Mouse (Mus musculus) hindbrain, embryonic 11.5 days (tissue): Measurements from ENCODE around the gene Washc1. TPM values are rescaled to one million over a fixed set of nuclear protein-coding genes. Genes with fewer than 3 reads are reported as not detected.

Experiments used
- ATAC-seq: fragments of 200-750 bp; cut with Nextera tagmentation; 2 replicates; pipeline ENCODE4 v1.8.0; 2017; ENCODE audit warnings: mild to moderate bottlenecking, moderate TSS enrichment, moderate library complexity; ENCODE audit not compliant: low FRiP score
- DNase-seq: peaks from one replicate; pipeline ENCODE4 v3.0.0-alpha.2; 2015; ENCODE audit warnings: low spot score
- H3K27ac ChIP-seq: fragments of 300-500 bp; sonication (generic); 2 replicates; pipeline ENCODE4 v1.5.1; 2014; ENCODE audit warnings: mild to moderate bottlenecking, low read depth, low read length
- H3K27me3 ChIP-seq: fragments of 300-500 bp; sonication (generic); 2 replicates; pipeline ENCODE4 v1.6.1; 2014; ENCODE audit warnings: mild to moderate bottlenecking, low read length, moderate library complexity, mixed read lengths; ENCODE audit not compliant: control insufficient read depth, insufficient read depth
- H3K36me3 ChIP-seq: fragments of 300-500 bp; sonication (generic); 2 replicates; pipeline ENCODE4 v1.6.1; 2014; ENCODE audit warnings: mild to moderate bottlenecking, low read length, moderate library complexity, mixed read lengths; ENCODE audit not compliant: control insufficient read depth, insufficient read depth
- H3K4me1 ChIP-seq: fragments of 300-500 bp; sonication (generic); replicated peaks from 2 replicates; pipeline ENCODE4 v1.6.1; 2014; ENCODE audit warnings: low read length, mixed read lengths; ENCODE audit not compliant: control insufficient read depth, insufficient read depth
- H3K4me2 ChIP-seq: fragments of 300-500 bp; sonication (generic); replicated peaks from 2 replicates; pipeline ENCODE4 v1.6.1; 2014; ENCODE audit warnings: mild to moderate bottlenecking, low read depth, low read length
- H3K4me3 ChIP-seq: fragments of 300-500 bp; sonication (generic); 2 replicates; pipeline ENCODE4 v1.5.1; 2014; ENCODE audit warnings: low read depth, low read length
- H3K9ac ChIP-seq: fragments of 300-500 bp; sonication (generic); 2 replicates; pipeline ENCODE4 v1.6.1; 2014; ENCODE audit warnings: low read depth, low read length
- H3K9me3 ChIP-seq: fragments of 300-500 bp; sonication (generic); 2 replicates; pipeline ENCODE4 v1.6.1; 2016; ENCODE audit warnings: low read length; ENCODE audit not compliant: control insufficient read depth
- WGBS: fragments of 180-500 bp; shearing (Covaris S2); extraction: QIAGEN DNeasy Blood & Tissue Kit; methylation state at CpG from one replicate; pipeline ENCODE4 v1.1.7; 2014; 5-methylcytosine and 5-hydroxymethylcytosine counted together
- polyA plus RNA-seq: library from polyadenylated mRNA; unstranded; fragments of >200 nt; fragmentation: Nextera tagmentation; extraction: Ambion mirVana; gene quantifications from 2 replicates; pipeline ENCODE4 v1.2.1, GENCODE M21; 2014

Washc1 gene
- polyA plus RNA-seq, 1 experiment from 2014 or later, result 27.6 TPM

- Histone ChIP-seq H3K36me3 (no peaks in the 10 kb centered on the region), H3K27me3 (no peaks in the 10 kb centered on the region), H3K4me3 (no peak overlapping the region), H3K27ac (no peak overlapping the region), H3K9me3 (no peaks in the 10 kb centered on the region), H3K9ac (no peak overlapping the region), H3K4me2 (no peak overlapping the region), H3K4me1 (no peaks in the 10 kb centered on the region)
- peak; percentile 82 for DNase-seq
- 53% methylated on average over 10 of the region's 10 CpGs for WGBS
- ATAC-seq, result no peak
These were observed 4.6 kb upstream of the Washc1 start for GRCm38 (mm10) chr17:66106601-66107267.

DNA sequence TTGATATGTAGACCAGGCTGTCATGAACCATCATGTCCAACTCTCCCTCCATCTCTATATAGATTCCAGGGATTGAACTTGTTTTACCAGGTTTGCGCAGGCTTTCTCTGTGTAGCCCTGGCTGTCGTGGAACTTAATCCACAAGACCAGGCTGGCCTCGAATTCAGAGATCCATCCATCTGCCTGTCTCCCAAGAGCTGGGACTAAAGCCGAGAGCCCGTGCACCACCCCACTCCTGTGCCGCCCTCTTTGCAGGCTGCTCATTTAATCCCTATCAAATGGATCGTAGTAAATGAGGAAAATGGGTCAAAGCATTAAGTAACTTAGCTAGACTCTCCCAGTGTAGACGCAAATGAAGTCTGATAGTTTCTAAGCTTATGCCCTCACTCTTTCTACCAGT, 3.9 kb upstream of the Washc1 start:
- no peak overlapping the region for H3K4me3 ChIP-seq
- H3K36me3 ChIP-seq, result no peaks in the 10 kb centered on the region
- ATAC-seq, result no peak
- H3K27ac ChIP-seq, result no peak overlapping the region
- 71% methylated on average over 8 of the region's 8 CpGs for WGBS
- no peak for DNase-seq
- no peak overlapping the region for H3K4me2 ChIP-seq
- H3K9me3 ChIP-seq, result no peaks in the 10 kb centered on the region
- H3K27me3 ChIP-seq, result no peaks in the 10 kb centered on the region
- no peak overlapping the region for H3K9ac ChIP-seq
- H3K4me1 ChIP-seq, result peaks cover 4% of the 10 kb centered on the region; the same call in 1 of the 2 replicates

DNA sequence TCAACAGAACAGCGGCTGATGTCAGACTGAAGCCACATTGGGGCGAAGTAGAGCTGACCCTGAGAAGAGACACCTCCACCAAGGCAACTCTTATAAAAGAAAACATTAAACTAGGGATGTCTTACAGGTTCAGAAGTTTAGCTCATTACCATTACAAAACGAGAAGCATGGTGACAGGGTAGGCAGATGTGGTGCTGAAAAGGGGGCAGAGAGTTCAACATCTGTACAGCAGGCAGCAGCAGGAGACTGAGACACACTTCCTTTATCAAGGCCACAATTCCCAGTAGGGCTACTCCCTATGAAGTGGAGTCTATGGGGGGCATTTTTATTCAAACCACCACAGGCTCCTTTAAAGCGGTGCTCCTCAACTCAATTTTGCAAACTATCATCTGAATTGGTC, 3.1 kb upstream of the Washc1 start:
- no peak for ATAC-seq
- Histone ChIP-seq H3K4me2 (no peak overlapping the region), H3K4me1 (peaks cover 4% of the 10 kb centered on the region; the same call in 1 of the 2 replicates), H3K4me3 (no peak overlapping the region), H3K9me3 (no peaks in the 10 kb centered on the region), H3K27me3 (no peaks in the 10 kb centered on the region), H3K36me3 (no peaks in the 10 kb centered on the region), H3K27ac (no peak overlapping the region), H3K9ac (no peak overlapping the region)
- DNase-seq, result no peak
- WGBS, result 84% methylated on average over 4 of the region's 4 CpGs

DNA sequence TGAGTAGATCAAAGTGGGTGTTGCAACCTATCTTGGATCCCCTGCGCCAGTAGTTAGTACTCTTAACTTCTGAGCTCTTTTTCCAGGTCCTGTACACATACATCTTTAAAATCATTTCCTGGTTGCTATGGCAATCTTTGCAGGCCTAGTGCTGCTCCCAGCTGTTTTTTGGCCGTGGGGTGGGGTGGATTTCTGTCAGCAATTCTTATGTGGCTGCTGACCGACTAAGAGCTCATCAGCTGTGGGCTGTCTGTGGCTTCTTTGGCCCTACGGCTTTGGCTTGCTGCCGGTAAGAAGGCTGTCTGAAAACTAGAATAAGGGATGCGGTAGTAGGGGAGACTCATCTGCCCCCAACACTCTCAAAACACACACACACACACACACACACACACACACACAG, 599 bp upstream of the Washc1 start:
- DNase-seq, result no peak
- H3K9me3 ChIP-seq, result no peaks in the 10 kb centered on the region
- H3K4me3 ChIP-seq, result peak overlapping the region; percentile 91
- H3K27me3 ChIP-seq, result no peaks in the 10 kb centered on the region
- H3K9ac ChIP-seq, result peak overlapping the region; percentile 79; the same call in 1 of the 2 replicates
- 0 out of 2 replicates have a peak, but pooled peaks have one; percentile 16 for ATAC-seq
- no peaks in the 10 kb centered on the region for H3K36me3 ChIP-seq
- peaks cover 4% of the 10 kb centered on the region; the same call in 1 of the 2 replicates for H3K4me1 ChIP-seq
- H3K27ac ChIP-seq, result no peak overlapping the region
- WGBS, result 53% methylated on average over 6 of the region's 6 CpGs
- peak overlapping the region; percentile 52; the same call in 1 of the 2 replicates for H3K4me2 ChIP-seq

- WGBS, result 51% methylated on average over 4 of the region's 4 CpGs
- no peaks in the 10 kb centered on the region for H3K27me3 ChIP-seq
These were observed 821 bp downstream of the Washc1 start for GRCm38 (mm10) chr17:66112166-66112565.

GRCm38 (mm10) chr17:66118991-66119390, 7.6 kb downstream of the Washc1 start:
- H3K4me2 ChIP-seq, result no peak overlapping the region
- no peak overlapping the region for H3K27ac ChIP-seq
- H3K9ac ChIP-seq, result no peak overlapping the region
- H3K4me1 ChIP-seq, result no peaks in the 10 kb centered on the region
- H3K36me3 ChIP-seq, result 0 out of 2 replicates have a peak, but pooled peaks cover 6% of the 10 kb centered on the region
- 95% methylated on average over 8 of the region's 8 CpGs for WGBS
- no peaks in the 10 kb centered on the region for H3K9me3 ChIP-seq
- no peak for DNase-seq
- no peak overlapping the region for H3K4me3 ChIP-seq
- ATAC-seq, result no peak
- no peaks in the 10 kb centered on the region for H3K27me3 ChIP-seq

More at GRCm38 (mm10) chr17:66112166-66112565, 821 bp downstream of the Washc1 start:
- Histone ChIP-seq H3K27ac (no peak overlapping the region), H3K4me2 (peak overlapping the region; percentile 52), H3K4me3 (peak overlapping the region; percentile 91), H3K9ac (no peak overlapping the region), H3K36me3 (0 out of 2 replicates have a peak, but pooled peaks cover 6% of the 10 kb centered on the region), H3K4me1 (peaks cover 4% of the 10 kb centered on the region; the same call in 1 of the 2 replicates), H3K9me3 (no peaks in the 10 kb centered on the region)
- ATAC-seq (no peak), DNase-seq (no peak)

DNA sequence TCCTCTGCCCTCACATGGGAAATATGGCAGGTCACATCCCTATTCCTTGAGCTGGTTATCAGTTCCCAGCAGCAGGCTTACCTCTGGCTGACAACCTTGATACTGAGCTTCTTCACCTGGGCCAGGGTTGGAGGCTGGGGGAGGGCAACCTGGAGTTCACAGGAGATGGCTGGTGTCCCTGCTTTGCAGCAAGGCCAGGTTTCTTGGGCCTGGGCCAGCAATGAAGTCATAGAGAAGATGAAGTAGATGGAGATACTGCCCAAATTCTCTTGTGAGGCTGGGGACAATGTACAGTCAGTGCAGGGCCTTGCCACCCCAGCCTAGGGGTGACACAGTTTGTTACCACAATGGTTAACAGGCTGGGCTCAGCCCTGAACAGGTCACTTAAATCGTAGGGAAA, 9.4 kb downstream of the Washc1 start:
- no peaks in the 10 kb centered on the region for H3K27me3 ChIP-seq
- 83% methylated on average over 1 of the region's 1 CpGs for WGBS
- no peak overlapping the region for H3K4me3 ChIP-seq
- no peaks in the 10 kb centered on the region for H3K9me3 ChIP-seq
- no peak for DNase-seq
- H3K9ac ChIP-seq, result no peak overlapping the region
- H3K4me1 ChIP-seq, result peaks cover 3% of the 10 kb centered on the region; the same call in 1 of the 2 replicates
- no peak overlapping the region for H3K4me2 ChIP-seq
- H3K36me3 ChIP-seq, result 0 out of 2 replicates have a peak, but pooled peaks cover 6% of the 10 kb centered on the region
- ATAC-seq, result no peak
- H3K27ac ChIP-seq, result no peak overlapping the region

DNA sequence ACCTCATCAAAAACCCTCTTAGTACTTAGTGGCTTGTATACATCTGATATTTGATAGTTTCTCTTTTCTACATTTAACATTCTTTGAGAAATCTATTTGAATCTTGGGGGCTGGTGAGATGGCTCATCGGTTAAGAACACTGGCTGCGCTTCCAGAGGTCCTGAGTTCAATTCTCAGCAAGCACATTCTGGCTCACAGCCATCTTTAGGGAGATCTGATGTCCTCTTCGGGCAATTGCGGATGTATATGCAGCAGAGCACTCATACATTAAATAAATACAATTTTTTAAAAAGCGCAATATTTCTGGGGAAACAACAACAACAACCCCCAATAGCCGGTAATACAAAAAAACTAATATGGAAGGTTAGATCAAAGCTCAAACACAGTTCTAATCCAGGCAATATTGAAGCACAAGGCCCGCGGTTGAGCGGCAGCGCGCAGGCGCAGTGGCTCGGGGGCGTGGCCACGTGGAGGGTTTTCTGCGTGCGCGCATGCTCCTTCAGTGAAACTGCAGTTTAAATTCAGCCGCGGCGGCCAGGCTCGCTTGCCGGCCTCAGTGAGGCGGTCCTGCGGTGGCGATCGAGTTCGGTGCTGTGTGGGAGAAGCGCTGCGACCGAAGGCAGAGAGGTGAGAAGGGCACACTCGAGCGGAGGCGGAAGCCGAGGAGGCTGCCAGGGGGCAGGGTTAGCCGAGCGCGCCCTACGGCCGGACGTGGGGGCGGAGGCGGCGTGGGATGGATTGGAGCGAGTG, 11.9 kb downstream of the Washc1 start, which contains the start of gene Ddx11:
Gene Ddx11 (plus strand): TSS at position 455 of the 750 bp plus-strand sequence.
- Histone ChIP-seq H3K9ac (peak within 1 kb of the TSS; percentile 57), H3K27ac (peak within 1 kb of the TSS; percentile 51), H3K36me3 (no peaks in the 10 kb centered on the region), H3K4me3 (peak within 1 kb of the TSS; percentile 59), H3K27me3 (no peaks in the 10 kb centered on the region), H3K4me1 (peaks cover 3% of the 10 kb centered on the region; the same call in 1 of the 2 replicates), H3K4me2 (peak within 1 kb of the TSS; percentile 50), H3K9me3 (no peaks in the 10 kb centered on the region)
- peak; percentile 97 for DNase-seq
- WGBS, result 7% methylated on average over 45 of the region's 45 CpGs
- ATAC-seq, result peak; percentile 85
